In genomic region chr11:72234013-72234412, GRCm38 (mm10) we compare ENCODE assay signal across 13 mouse cellular contexts. TPM values are rescaled to one million over a fixed set of nuclear protein-coding genes. Genes with fewer than 3 reads are reported as not detected.
DNase-seq lines count a peak whose midpoint lies in the region; ATAC-seq and TF ChIP-seq lines count a peak whose summit lies in the region.
"Had no signal": no experiment of that assay in that cellular context is flagged by ENCODE, and none has a peak within 500 bp of the region (broad histone marks: within the 10 kb centered on the region; RNA-seq: fewer than 3 reads in every experiment).

No protein-coding gene starts in this region.

- peak overlapping the region; percentile 2; the same call in 1 of the 2 replicates for H3K27ac ChIP-seq in testis, adult 2 months (ENCODE audit: control insufficient read depth, insufficient read depth, low read depth, low read length)
- no peak overlapping the region for H3K27ac ChIP-seq in kidney, embryonic 16.5 days (ENCODE audit: low read length)
- no peak overlapping the region for H3K27ac ChIP-seq in forebrain, embryonic 10.5 days
- H3K27ac ChIP-seq: intestine, embryonic 15.5 days had no signal

- H3K4me3 ChIP-seq in testis, adult 2 months (ENCODE audit: control insufficient read depth, low read depth, low read length) = peak overlapping the region; percentile 59
- no peak overlapping the region for H3K4me3 ChIP-seq in kidney, embryonic 16.5 days (ENCODE audit: low read length)
- H3K4me3 ChIP-seq in forebrain, embryonic 10.5 days = no peak overlapping the region
- H3K4me3 ChIP-seq: heart, embryonic 12.5 days; intestine, embryonic 15.5 days had no signal

- no peak for ATAC-seq in kidney, embryonic 16.5 days (ENCODE audit: low FRiP score, low TSS enrichment)
- ATAC-seq: intestine, embryonic 15.5 days; lung, postnatal 0 days; Patski had no signal

- 0 out of 2 replicates have a peak, but pooled peaks have one; percentile 47 for TF ChIP-seq POLR2A in testis, adult 2 months (IDR thresholded peaks at IDR 0.05; ENCODE audit: control insufficient read depth, low read depth, low read length)

- TF ChIP-seq CTCF in testis, adult 2 months (IDR thresholded peaks at IDR 0.05; ENCODE audit: control insufficient read depth, insufficient read depth, insufficient replicate concordance, low read depth, low read length) = no peak

- 53% methylated on average over 5 of the region's 5 CpGs for WGBS in kidney, embryonic 16.5 days
- WGBS in forebrain, embryonic 10.5 days = 84% methylated on average over 5 of the region's 5 CpGs

- H3K9ac ChIP-seq in kidney, embryonic 16.5 days (replicated peaks; ENCODE audit: low read length) = no peak overlapping the region
- H3K9ac ChIP-seq: heart, embryonic 12.5 days; intestine, embryonic 15.5 days had no signal

- no peaks in the 10 kb centered on the region for H3K36me3 ChIP-seq in testis, adult 2 months (ENCODE audit: control insufficient read depth, insufficient read depth, low read length)
- no peaks in the 10 kb centered on the region for H3K36me3 ChIP-seq in kidney, embryonic 16.5 days (ENCODE audit: insufficient read depth, low read length)
- no peaks in the 10 kb centered on the region for H3K36me3 ChIP-seq in forebrain, embryonic 10.5 days (replicated peaks)
- H3K36me3 ChIP-seq: heart, embryonic 12.5 days; intestine, embryonic 15.5 days had no signal

- no peaks in the 10 kb centered on the region for H3K9me3 ChIP-seq in kidney, embryonic 16.5 days (ENCODE audit: low read length)
- no peaks in the 10 kb centered on the region for H3K9me3 ChIP-seq in forebrain, embryonic 10.5 days
- H3K9me3 ChIP-seq: heart, embryonic 12.5 days; intestine, embryonic 15.5 days had no signal

- DNase-seq in adrenal gland, postnatal 14 days = peak; percentile 9
- DNase-seq in adrenal gland, postnatal 4 days (ENCODE audit: low spot score in 2 of 2) = no peak
- no peak for DNase-seq in testis, postnatal 10 days (ENCODE audit: low spot score)
- peak; percentile 41 for DNase-seq in left cerebral cortex, adult 11 months (ENCODE audit: low spot score)
- DNase-seq in B cell, adult 2 months = no peak
- no peak for DNase-seq in forebrain, embryonic 10.5 days (ENCODE audit: extremely low spot score, low spot score)

- H3K4me1 ChIP-seq in testis, adult 2 months (ENCODE audit: control insufficient read depth, insufficient read depth, low read length) = peaks cover 2% of the 10 kb centered on the region; the same call in 1 of the 2 replicates
- no peaks in the 10 kb centered on the region for H3K4me1 ChIP-seq in kidney, embryonic 16.5 days (ENCODE audit: insufficient read depth, low read length)
- no peaks in the 10 kb centered on the region for H3K4me1 ChIP-seq in forebrain, embryonic 10.5 days
- H3K4me1 ChIP-seq: heart, embryonic 12.5 days; intestine, embryonic 15.5 days had no signal

- H3K27me3 ChIP-seq in testis, adult 2 months (ENCODE audit: control insufficient read depth, insufficient read depth, low read length) = no peaks in the 10 kb centered on the region
- no peaks in the 10 kb centered on the region for H3K27me3 ChIP-seq in kidney, embryonic 16.5 days (ENCODE audit: insufficient read depth, low read length)
- no peaks in the 10 kb centered on the region for H3K27me3 ChIP-seq in forebrain, embryonic 10.5 days (ENCODE audit: poor library complexity, severe bottlenecking)
- H3K27me3 ChIP-seq: intestine, embryonic 15.5 days; Patski had no signal

- H3K4me2 ChIP-seq in kidney, embryonic 16.5 days (replicated peaks; ENCODE audit: low read depth, low read length) = no peak overlapping the region
- H3K4me2 ChIP-seq: heart, embryonic 12.5 days; intestine, embryonic 15.5 days had no signal

RNA-seq across cellular contexts. Expression of gene Med31, which starts 18.6 kb away (rescaled TPM):
- total RNA-seq in adrenal gland, postnatal 14 days (2021) = 12.3 and 13.6 TPM in 2 replicates
- total RNA-seq in adrenal gland, postnatal 4 days (2021) = 10 to 100 TPM; 14.8 to 15.0 TPM
- 21.5 and 23.5 TPM in 2 replicates for polyA plus RNA-seq in testis, adult 2 months (2012; rRNA removed)
- polyA plus RNA-seq in kidney, embryonic 16.5 days (2015; fragmentation: Nextera tagmentation; extraction: Ambion mirVana) = 45.5 and 46.1 TPM in 2 replicates
- 44.8 and 47.1 TPM in 2 replicates for polyA plus RNA-seq in forebrain, embryonic 10.5 days (2016; fragmentation: Nextera tagmentation; extraction: Ambion mirVana)

RNA-seq across cellular contexts. Expression of gene Txndc17, which starts 26.7 kb away (rescaled TPM):
- total RNA-seq in adrenal gland, postnatal 14 days (2021) = 72.5 and 75.9 TPM in 2 replicates
- total RNA-seq in adrenal gland, postnatal 4 days (2021) = 10 to 100 TPM; 68.2 to 71.9 TPM
- 15.8 and 17.5 TPM in 2 replicates for polyA plus RNA-seq in testis, adult 2 months (2012; rRNA removed)
- polyA plus RNA-seq in kidney, embryonic 16.5 days (2015; fragmentation: Nextera tagmentation; extraction: Ambion mirVana) = 207 and 210 TPM in 2 replicates
- 172 and 176 TPM in 2 replicates for polyA plus RNA-seq in forebrain, embryonic 10.5 days (2016; fragmentation: Nextera tagmentation; extraction: Ambion mirVana)

RNA-seq across cellular contexts. Expression of gene 4933427D14Rik, which starts 26.8 kb away (rescaled TPM):
- 8.1 and 9.4 TPM in 2 replicates for total RNA-seq in adrenal gland, postnatal 14 days (2021)
- total RNA-seq in adrenal gland, postnatal 4 days (2021) = 10 to 100 TPM; 10.2 to 13.8 TPM
- polyA plus RNA-seq in testis, adult 2 months (2012; rRNA removed) = 19.1 and 33.1 TPM in 2 replicates
- 11.7 and 13.1 TPM in 2 replicates for polyA plus RNA-seq in kidney, embryonic 16.5 days (2015; fragmentation: Nextera tagmentation; extraction: Ambion mirVana)
- polyA plus RNA-seq in forebrain, embryonic 10.5 days (2016; fragmentation: Nextera tagmentation; extraction: Ambion mirVana) = 16.2 and 16.4 TPM in 2 replicates

RNA-seq across cellular contexts. Expression of gene Gm43951, which starts 27.4 kb away (rescaled TPM):
- 0.78 and 1.4 TPM in 2 replicates for total RNA-seq in adrenal gland, postnatal 14 days (2021)
- 1 to 10 TPM; 1.3 to 1.7 TPM for total RNA-seq in adrenal gland, postnatal 4 days (2021)
- 0.78 and 1.1 TPM in 2 replicates for polyA plus RNA-seq in testis, adult 2 months (2012; rRNA removed)
- 0.09 and 0.21 TPM in 2 replicates for polyA plus RNA-seq in kidney, embryonic 16.5 days (2015; fragmentation: Nextera tagmentation; extraction: Ambion mirVana)
- polyA plus RNA-seq in forebrain, embryonic 10.5 days (2016; fragmentation: Nextera tagmentation; extraction: Ambion mirVana) = 0.42 and 0.52 TPM in 2 replicates

RNA-seq across cellular contexts. Expression of gene Slc13a5, which starts 33.0 kb away (rescaled TPM):
- 0.11 and 0.15 TPM in 2 replicates for total RNA-seq in adrenal gland, postnatal 14 days (2021)
- under 1 TPM; 0.25 to 0.51 TPM for total RNA-seq in adrenal gland, postnatal 4 days (2021)
- 34.1 and 37.6 TPM in 2 replicates for polyA plus RNA-seq in testis, adult 2 months (2012; rRNA removed)
- polyA plus RNA-seq in kidney, embryonic 16.5 days (2015; fragmentation: Nextera tagmentation; extraction: Ambion mirVana) = 0.12 and 0.45 TPM in 2 replicates
- polyA plus RNA-seq in forebrain, embryonic 10.5 days (2016; fragmentation: Nextera tagmentation; extraction: Ambion mirVana) = 0.20 TPM in 1 of 2 replicates, not detected in the other
- polyA plus RNA-seq: limb, embryonic 11.5 days; lung, postnatal 0 days had no signal

Comparison
In these comparisons a context has a peak if more than half of its experiments do, and no peak if none do; other contexts are left out.
1. DNase-seq: peak in adrenal gland, postnatal 14 days (single experiment) and left cerebral cortex, adult 11 months (single experiment); none in adrenal gland, postnatal 4 days (0 of 2), testis, postnatal 10 days (single experiment), B cell, adult 2 months (0 of 2) and forebrain, embryonic 10.5 days (single experiment).